Mouse (Mus musculus) megakaryocyte, embryonic 14.5 days (primary cell): ENCODE measurements at regions not wholly inside any gene's neighbourhood (a gene's known extent, or its start where the extent isn't known, plus 50 kb on each side); places are given as distances from the start of the nearest gene placed in this dataset.

Source experiments
- FLI1 ChIP-seq: IDR thresholded peaks from 2 replicates; pipeline ENCODE4 v1.6.1; 2012; ENCODE audit warnings: low read length, inconsistent platforms, mixed read lengths
- GATA1 ChIP-seq: IDR thresholded peaks from 3 replicates; pipeline ENCODE4 v1.6.1; 2012; ENCODE audit warnings: mixed read lengths, low read length, inconsistent platforms, borderline replicate concordance

- TF ChIP-seq GATA1 = no peak
- TF ChIP-seq FLI1 = no peak
Observed at GRCm38 (mm10) chr5:119749153-119749552, 78.7 kb downstream of the Tbx3 start.
